Mouse (Mus musculus): ENCODE data around the gene Chrng.

- no peak for TF ChIP-seq POLR2A (IDR thresholded peaks at IDR 0.05; ENCODE audit: insufficient read depth, low read depth, low read length)
- peak; percentile 44 for TF ChIP-seq CTCF (IDR thresholded peaks at IDR 0.05)
- no peak for TF ChIP-seq EP300 (IDR thresholded peaks at IDR 0.05; ENCODE audit: insufficient read depth, low read depth, low read length)
These were observed 28.6 kb upstream of the Chrng start for GRCm38 (mm10) chr1:87175852-87176292.
